Mouse (Mus musculus) limb, embryonic 15.5 days (tissue): ENCODE results near the gene Rab19. TPM values are rescaled to one million over a fixed set of nuclear protein-coding genes. Genes with fewer than 3 reads are reported as not detected.
"Not testable (repeated sequence)": the region's sequence is repeated elsewhere in the genome, so short reads cannot be mapped to it uniquely, and the experiment has no call there.

Source experiments
- ATAC-seq: fragments of 200-750 bp; cut with Nextera tagmentation; 2 replicates; pipeline ENCODE4 v1.8.0; 2017; ENCODE audit warnings: low read depth, moderate TSS enrichment; ENCODE audit not compliant: insufficient number of reproducible peaks, low FRiP score, low TSS enrichment
- H3K27ac ChIP-seq: fragments of 300-500 bp; sonication (generic); 2 replicates; pipeline ENCODE4 v1.5.1; 2015; ENCODE audit warnings: moderate library complexity, mild to moderate bottlenecking, inconsistent platforms
- H3K27me3 ChIP-seq: fragments of 300-500 bp; sonication (generic); 2 replicates; pipeline ENCODE4 v1.6.1; 2015; ENCODE audit warnings: inconsistent platforms
- H3K36me3 ChIP-seq: fragments of 300-500 bp; sonication (generic); 2 replicates; pipeline ENCODE4 v1.6.1; 2015; ENCODE audit warnings: inconsistent platforms
- H3K4me1 ChIP-seq: fragments of 300-500 bp; sonication (generic); 2 replicates; pipeline ENCODE4 v1.6.1; 2015; ENCODE audit warnings: inconsistent platforms
- H3K4me2 ChIP-seq: fragments of 300-500 bp; sonication (generic); 2 replicates; pipeline ENCODE4 v1.6.1; 2015; ENCODE audit warnings: mild to moderate bottlenecking, inconsistent platforms
- H3K4me3 ChIP-seq: fragments of 300-500 bp; sonication (generic); 2 replicates; pipeline ENCODE4 v1.5.1; 2015; ENCODE audit warnings: mild to moderate bottlenecking, inconsistent platforms
- H3K9ac ChIP-seq: fragments of 300-500 bp; sonication (generic); 2 replicates; pipeline ENCODE4 v1.6.1; 2015; ENCODE audit warnings: inconsistent platforms
- H3K9me3 ChIP-seq: fragments of 300-500 bp; sonication (generic); 2 replicates; pipeline ENCODE4 v1.6.1; 2016; ENCODE audit warnings: inconsistent platforms
- WGBS: fragments of 180-500 bp; shearing (Covaris S2); methylation state at CpG from one replicate; pipeline ENCODE4 v1.1.7; 2015; 5-methylcytosine and 5-hydroxymethylcytosine counted together
- polyA plus RNA-seq: library from polyadenylated mRNA; unstranded; fragments of >200 nt; fragmentation: Nextera tagmentation; extraction: Ambion mirVana; gene quantifications from 2 replicates; pipeline ENCODE4 v1.2.1, GENCODE M21; 2015

Gene Rab19
- polyA plus RNA-seq, 1 experiment from 2014 or later: 1.3 TPM

- H3K4me2 ChIP-seq, H3K27me3 ChIP-seq, H3K4me3 ChIP-seq, H3K4me1 ChIP-seq, H3K9ac ChIP-seq, H3K27ac ChIP-seq, H3K9me3 ChIP-seq, ATAC-seq: not testable (repeated sequence)
- WGBS: 92% methylated on average over 9 of the region's 9 CpGs
- peaks cover 57% of the 10 kb centered on the region for H3K36me3 ChIP-seq
These were observed 21.8 kb upstream of the Rab19 start for GRCm38 (mm10) chr6:39359207-39359606.

GRCm38 (mm10) chr6:39362684-39363083 lies 18.3 kb upstream of the Rab19 start:
- Histone ChIP-seq H3K9me3 (no peaks in the 10 kb centered on the region), H3K27me3 (no peaks in the 10 kb centered on the region), H3K4me3 (no peak overlapping the region), H3K36me3 (peaks cover 40% of the 10 kb centered on the region), H3K4me2 (no peak overlapping the region), H3K27ac (no peak overlapping the region), H3K9ac (no peak overlapping the region), H3K4me1 (no peaks in the 10 kb centered on the region)
- ATAC-seq: no peak
- 82% methylated on average over 2 of the region's 2 CpGs for WGBS

DNA sequence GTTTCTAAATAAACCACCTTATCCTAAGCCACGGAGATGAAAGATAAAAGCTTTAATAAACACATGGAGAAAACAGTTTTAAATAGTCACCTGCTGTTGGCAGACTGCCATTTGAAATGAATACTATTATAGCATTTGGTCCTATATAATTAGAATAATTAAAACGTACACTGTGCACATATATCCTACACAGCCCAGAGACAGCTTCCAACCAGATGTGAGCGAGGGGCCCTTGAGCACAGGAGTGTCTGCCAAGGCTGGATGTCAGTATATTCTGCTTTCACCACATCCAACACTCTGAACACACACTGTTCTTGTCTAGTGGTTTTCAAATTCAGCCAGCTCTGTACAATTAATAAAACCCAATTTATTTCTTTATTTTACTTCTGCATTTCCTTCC lies 11.3 kb upstream of the Rab19 start:
- H3K9ac ChIP-seq: no peak overlapping the region
- no peak overlapping the region for H3K4me3 ChIP-seq
- H3K4me2 ChIP-seq: no peak overlapping the region
- H3K9me3 ChIP-seq: no peaks in the 10 kb centered on the region
- H3K27me3 ChIP-seq: no peaks in the 10 kb centered on the region
- H3K27ac ChIP-seq: no peak overlapping the region
- ATAC-seq: no peak
- peaks cover 23% of the 10 kb centered on the region for H3K36me3 ChIP-seq
- WGBS: 41% methylated on average over 3 of the region's 3 CpGs
- H3K4me1 ChIP-seq: peaks cover 15% of the 10 kb centered on the region

DNA sequence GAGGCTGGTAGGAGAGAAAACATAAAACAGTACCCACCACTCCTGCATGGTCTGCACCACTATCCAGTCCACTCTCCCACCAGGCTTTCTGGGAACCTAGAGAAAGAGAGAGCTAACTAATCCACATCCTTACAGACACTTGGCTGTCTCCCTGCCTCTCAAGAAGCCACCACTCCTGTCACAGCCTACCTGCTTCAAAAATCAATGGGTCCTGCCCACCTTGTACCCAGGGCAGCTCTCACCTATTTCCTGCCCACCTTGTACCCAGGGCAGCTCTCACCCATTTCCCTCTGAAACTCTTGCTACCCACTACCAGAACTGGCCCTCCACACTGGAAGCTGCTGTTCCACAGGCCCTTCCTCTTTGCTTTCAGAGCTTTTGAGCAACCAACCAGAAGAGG lies 8.9 kb upstream of the Rab19 start:
- ATAC-seq: no peak
- Histone ChIP-seq H3K4me3 (no peak overlapping the region), H3K27ac (no peak overlapping the region), H3K9ac (no peak overlapping the region), H3K27me3 (no peaks in the 10 kb centered on the region), H3K9me3 (no peaks in the 10 kb centered on the region), H3K4me1 (peaks cover 22% of the 10 kb centered on the region), H3K4me2 (no peak overlapping the region), H3K36me3 (peaks cover 15% of the 10 kb centered on the region)

DNA sequence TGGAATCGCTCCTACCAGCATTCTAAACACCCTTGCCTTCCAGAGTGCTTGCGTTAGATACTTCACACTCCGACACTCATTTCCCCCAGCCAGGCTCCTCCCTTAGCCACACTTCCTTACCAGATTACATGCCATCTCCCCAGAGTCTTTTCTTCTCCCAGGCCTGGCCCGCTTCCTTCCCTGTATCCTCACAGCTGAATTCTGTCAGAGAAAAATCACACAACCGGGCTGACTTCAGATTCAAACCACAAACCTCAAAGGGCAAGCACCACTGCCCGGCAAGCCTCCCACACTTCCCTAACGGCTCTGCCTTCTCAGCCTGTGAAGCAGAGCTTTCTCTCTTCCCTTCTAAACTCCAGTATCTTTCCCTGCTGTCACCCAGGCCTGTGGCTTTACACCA lies 8.2 kb upstream of the Rab19 start:
- no peak overlapping the region for H3K4me2 ChIP-seq
- H3K4me1 ChIP-seq: peaks cover 24% of the 10 kb centered on the region
- H3K27ac ChIP-seq: 0 out of 2 replicates have a peak overlapping the region, but pooled peaks have one; percentile 35
- no peaks in the 10 kb centered on the region for H3K9me3 ChIP-seq
- no peak overlapping the region for H3K9ac ChIP-seq
- no peaks in the 10 kb centered on the region for H3K27me3 ChIP-seq
- WGBS: 43% methylated on average over 7 of the region's 7 CpGs
- no peak overlapping the region for H3K4me3 ChIP-seq
- no peak for ATAC-seq
- peaks cover 14% of the 10 kb centered on the region for H3K36me3 ChIP-seq

DNA sequence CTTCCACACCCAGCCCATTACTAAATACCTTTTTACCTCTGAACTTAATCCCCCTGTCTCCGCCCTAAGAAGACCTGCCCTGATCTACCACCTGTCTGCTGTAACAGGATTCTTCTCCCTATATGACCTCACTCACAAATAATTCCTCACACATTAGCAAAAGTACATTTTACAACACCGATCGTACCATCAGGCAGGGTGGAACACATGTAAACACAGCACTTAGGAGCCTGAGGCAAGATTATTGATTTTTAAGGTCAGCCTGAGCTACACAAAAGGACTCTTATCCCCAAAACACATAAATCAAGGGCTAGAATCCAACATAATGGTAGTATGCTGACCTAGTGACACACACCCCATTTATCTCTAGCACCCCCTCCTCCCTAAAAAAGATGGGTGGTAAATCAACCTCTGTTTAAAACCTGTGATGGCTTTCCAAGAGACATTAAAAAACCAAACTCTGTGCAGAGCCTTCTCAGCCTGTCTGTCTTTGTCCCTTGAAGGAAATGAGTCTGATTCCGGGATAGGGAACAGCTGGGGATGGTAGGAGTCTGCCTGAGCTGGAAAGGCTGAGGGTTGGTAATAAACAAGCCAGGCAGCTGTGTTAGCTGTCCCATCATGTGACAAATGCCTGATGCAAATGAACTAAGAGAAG lies 7.5 kb upstream of the Rab19 start:
- Histone ChIP-seq H3K36me3 (peaks cover 13% of the 10 kb centered on the region), H3K4me1 (peaks cover 26% of the 10 kb centered on the region), H3K4me2 (no peak overlapping the region), H3K4me3 (no peak overlapping the region), H3K27ac (no peak overlapping the region; the same call in 1 of the 2 replicates), H3K27me3 (no peaks in the 10 kb centered on the region), H3K9me3 (no peaks in the 10 kb centered on the region), H3K9ac (no peak overlapping the region)
- 56% methylated on average over 4 of the region's 4 CpGs for WGBS
- ATAC-seq: no peak

- Histone ChIP-seq H3K27me3 (peaks cover 14% of the 10 kb centered on the region; the same call in 1 of the 2 replicates), H3K4me3 (peak overlapping the region; percentile 97), H3K4me1 (peaks cover 31% of the 10 kb centered on the region), H3K36me3 (peaks cover 13% of the 10 kb centered on the region), H3K27ac (no peak overlapping the region), H3K9ac (peak overlapping the region; percentile 80), H3K9me3 (no peaks in the 10 kb centered on the region), H3K4me2 (peak overlapping the region; percentile 63)
- no peak for ATAC-seq
- WGBS: 15% methylated on average over 9 of the region's 9 CpGs
These were observed 4.2 kb upstream of the Rab19 start for GRCm38 (mm10) chr6:39376775-39377174.

DNA sequence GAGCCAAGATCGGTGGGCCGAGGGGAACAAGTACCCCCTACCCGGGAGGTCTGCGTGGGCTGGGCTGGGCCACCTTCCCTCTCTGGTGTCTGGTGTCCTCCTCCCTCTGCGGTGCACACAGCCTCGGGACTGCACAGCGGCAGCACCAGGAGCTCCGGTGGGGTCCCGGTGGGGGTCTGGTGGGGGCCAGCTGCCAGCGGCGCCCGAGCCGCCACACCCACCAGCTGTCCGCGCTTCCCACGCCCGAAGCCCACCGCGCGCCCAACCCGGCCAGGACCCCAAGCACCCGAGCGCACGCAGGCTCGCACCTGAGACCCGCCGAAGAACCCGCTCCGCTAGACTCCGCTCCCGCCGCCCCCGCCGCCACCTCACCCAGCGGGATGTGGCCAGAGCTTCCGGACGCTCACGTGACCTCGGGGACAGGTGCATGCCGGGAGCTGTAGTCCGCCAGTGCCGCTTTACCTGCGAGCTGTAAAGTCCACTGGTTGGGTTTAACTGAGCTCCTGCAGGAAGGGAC lies 3.6 kb upstream of the Rab19 start, which contains the start of gene Slc37a3:
Slc37a3 (minus strand) TSS at position 365 of the 517 bp plus-strand sequence.
- ATAC-seq: peak; percentile 91

GRCm38 (mm10) chr6:39378161-39378835 lies 2.7 kb upstream of the Rab19 start:
- 75% methylated on average over 13 of the region's 13 CpGs for WGBS
- Histone ChIP-seq H3K4me1 (peaks cover 23% of the 10 kb centered on the region), H3K36me3 (peaks cover 13% of the 10 kb centered on the region), H3K27me3 (peaks cover 14% of the 10 kb centered on the region; the same call in 1 of the 2 replicates)
- not testable (repeated sequence) for H3K4me3 ChIP-seq, ATAC-seq, H3K4me2 ChIP-seq, H3K9me3 ChIP-seq, H3K27ac ChIP-seq, H3K9ac ChIP-seq

More for the DNA sequence above, 3.6 kb upstream of the Rab19 start, which contains the start of gene Slc37a3:
- Histone ChIP-seq H3K4me3 (peak within 1 kb of the TSS; percentile 97), H3K27me3 (peaks cover 14% of the 10 kb centered on the region; the same call in 1 of the 2 replicates), H3K9ac (peak within 1 kb of the TSS; percentile 80), H3K27ac (peak within 1 kb of the TSS; percentile 75; the same call in 1 of the 2 replicates), H3K9me3 (no peaks in the 10 kb centered on the region), H3K4me2 (peak within 1 kb of the TSS; percentile 63), H3K36me3 (peaks cover 13% of the 10 kb centered on the region), H3K4me1 (peaks cover 31% of the 10 kb centered on the region)
- under 1% methylated on average over 43 of the region's 43 CpGs for WGBS

DNA sequence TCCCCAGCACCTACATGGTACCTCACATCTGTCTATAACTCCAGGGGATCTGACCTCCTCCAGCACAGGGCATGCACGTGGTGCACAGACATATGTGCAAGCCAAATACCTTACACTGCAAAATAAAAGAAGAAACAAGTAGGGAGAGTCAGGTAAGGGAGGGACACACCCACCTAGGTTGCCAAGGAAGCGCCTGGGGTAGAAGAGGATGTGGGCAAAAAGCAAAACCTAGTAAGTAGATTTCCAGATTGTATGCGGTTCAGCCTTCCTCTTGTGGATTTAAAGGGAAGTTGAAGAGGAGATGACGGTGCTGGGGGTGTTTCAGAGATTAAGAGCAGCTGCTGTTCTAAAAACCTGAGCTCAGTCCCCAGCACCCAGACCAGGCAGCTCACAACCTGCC lies 1.8 kb upstream of the Rab19 start:
- no peak overlapping the region for H3K4me3 ChIP-seq
- peaks cover 16% of the 10 kb centered on the region; the same call in 1 of the 2 replicates for H3K4me1 ChIP-seq
- WGBS: 47% methylated on average over 4 of the region's 4 CpGs
- H3K9me3 ChIP-seq: no peaks in the 10 kb centered on the region
- H3K27me3 ChIP-seq: peaks cover 14% of the 10 kb centered on the region; the same call in 1 of the 2 replicates
- no peak overlapping the region for H3K9ac ChIP-seq
- peaks cover 6% of the 10 kb centered on the region; the same call in 1 of the 2 replicates for H3K36me3 ChIP-seq
- no peak overlapping the region for H3K27ac ChIP-seq
- H3K4me2 ChIP-seq: no peak overlapping the region
- ATAC-seq: no peak

- 79% methylated on average over 8 of the region's 8 CpGs for WGBS
- Histone ChIP-seq H3K27ac (no peak overlapping the region), H3K4me2 (no peak overlapping the region), H3K9me3 (no peaks in the 10 kb centered on the region), H3K27me3 (peaks cover 14% of the 10 kb centered on the region; the same call in 1 of the 2 replicates), H3K4me1 (peaks cover 16% of the 10 kb centered on the region; the same call in 1 of the 2 replicates), H3K9ac (no peak overlapping the region), H3K36me3 (0 out of 2 replicates have a peak, but pooled peaks cover 2% of the 10 kb centered on the region), H3K4me3 (no peak overlapping the region)
- no peak for ATAC-seq
These were observed 1.2 kb upstream of the Rab19 start for GRCm38 (mm10) chr6:39379749-39380148.

DNA sequence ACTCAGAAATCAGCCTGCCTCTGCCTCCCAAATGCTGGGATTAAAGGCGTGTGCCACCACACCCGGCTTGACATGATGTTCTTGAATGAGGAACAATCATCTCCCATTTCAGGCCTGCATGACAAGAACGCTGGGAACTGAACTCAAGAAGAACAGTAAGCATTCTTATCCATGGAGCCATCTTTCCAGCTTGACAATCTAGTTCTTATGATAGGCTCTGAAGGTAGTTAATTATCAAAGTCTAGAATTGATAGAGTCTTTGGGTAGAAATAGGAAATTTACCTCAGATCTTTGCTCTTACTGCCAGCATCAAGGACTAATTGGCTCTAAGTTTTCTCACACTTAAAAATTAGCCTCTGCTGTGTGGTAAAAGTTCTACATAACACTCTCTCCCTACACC lies 699 bp upstream of the Rab19 start:
- no peak overlapping the region for H3K27ac ChIP-seq
- H3K27me3 ChIP-seq: peaks cover 14% of the 10 kb centered on the region; the same call in 1 of the 2 replicates
- H3K9me3 ChIP-seq: no peaks in the 10 kb centered on the region
- no peak overlapping the region for H3K4me2 ChIP-seq
- peaks cover 16% of the 10 kb centered on the region; the same call in 1 of the 2 replicates for H3K4me1 ChIP-seq
- H3K4me3 ChIP-seq: no peak overlapping the region
- 88% methylated on average over 3 of the region's 3 CpGs for WGBS
- no peak for ATAC-seq
- no peak overlapping the region for H3K9ac ChIP-seq
- no peaks in the 10 kb centered on the region for H3K36me3 ChIP-seq
